Mouse (Mus musculus) kidney, postnatal 4 days (tissue): ENCODE data around the gene Rspo3.
A peak's percentile ranks its signal among the peaks of the same experiment; 100 is the strongest.

ENCODE experiments used
- DNase-seq, 2 experiments: peaks; one replicate each; pipeline ENCODE4 v3.0.0; 2021; ENCODE audit warnings: mixed read lengths in 2 of 2

Gene Rspo3

GRCm38 (mm10) chr10:29535546-29536260 is at the start of gene Rspo3:
TSS of gene Rspo3 (minus strand) at chr10:29535867.
- DNase-seq, result peak; percentile 66 to 74

GRCm38 (mm10) chr10:29581940-29582339 is 46.3 kb upstream of the Rspo3 start:
- DNase-seq, result no peak

- no peak for DNase-seq
These were observed 45.8 kb upstream of the Rspo3 start for GRCm38 (mm10) chr10:29581476-29581875.

GRCm38 (mm10) chr10:29555983-29556382 is 20.3 kb upstream of the Rspo3 start:
- no peak for DNase-seq

GRCm38 (mm10) chr10:29554365-29554764 is 18.7 kb upstream of the Rspo3 start:
- DNase-seq, result peak in 1 of 2 experiments; percentile 2

- DNase-seq, result no peak
These were observed 7.3 kb upstream of the Rspo3 start for GRCm38 (mm10) chr10:29542982-29543381.

GRCm38 (mm10) chr10:29539516-29539915 is 3.8 kb upstream of the Rspo3 start:
- no peak for DNase-seq

GRCm38 (mm10) chr10:29538791-29539190 is 3.1 kb upstream of the Rspo3 start:
- no peak for DNase-seq

- peak in 1 of 2 experiments; percentile 7 for DNase-seq
These were observed 838 bp downstream of the Rspo3 start for GRCm38 (mm10) chr10:29534830-29535227.

GRCm38 (mm10) chr10:29533846-29534829 is 1.5 kb downstream of the Rspo3 start:
- DNase-seq, result peak; percentile 32 to 39

GRCm38 (mm10) chr10:29532821-29533715 is 2.6 kb downstream of the Rspo3 start:
- DNase-seq, result peak; percentile 90 to 93

- no peak for DNase-seq
These were observed 22.1 kb downstream of the Rspo3 start for GRCm38 (mm10) chr10:29513563-29513962.

GRCm38 (mm10) chr10:29508167-29508566 is 27.5 kb downstream of the Rspo3 start:
- peak in 1 of 2 experiments; percentile 6 for DNase-seq

- DNase-seq, result no peak
These were observed 38.4 kb downstream of the Rspo3 start for GRCm38 (mm10) chr10:29497205-29497822.

GRCm38 (mm10) chr10:29493996-29494395 is 41.7 kb downstream of the Rspo3 start:
- peak; percentile 3 to 7 for DNase-seq

GRCm38 (mm10) chr10:29480945-29481344 is 54.7 kb downstream of the Rspo3 start:
- DNase-seq, result no peak

- DNase-seq, result no peak
These were observed 56.3 kb downstream of the Rspo3 start for GRCm38 (mm10) chr10:29479401-29479800.

GRCm38 (mm10) chr10:29470454-29470853 is 65.2 kb downstream of the Rspo3 start:
- DNase-seq, result no peak

GRCm38 (mm10) chr10:29460100-29460499 is 75.6 kb downstream of the Rspo3 start:
- DNase-seq, result no peak

- DNase-seq, result no peak
These were observed 76.0 kb downstream of the Rspo3 start for GRCm38 (mm10) chr10:29459632-29460031.

GRCm38 (mm10) chr10:29445076-29445475 is 90.6 kb downstream of the Rspo3 start:
- no peak for DNase-seq

- DNase-seq, result no peak
These were observed 94.4 kb downstream of the Rspo3 start for GRCm38 (mm10) chr10:29441297-29441696.
